15 mouse cellular contexts compared by ENCODE assay signal in genomic region chr17:87791517-87792098, GRCm38 (mm10). TPM values are rescaled to one million over a fixed set of nuclear protein-coding genes. Genes with fewer than 3 reads are reported as not detected.
DNase-seq lines count a peak whose midpoint lies in the region; ATAC-seq and TF ChIP-seq lines count a peak whose summit lies in the region.
"Had no signal": no experiment of that assay in that cellular context is flagged by ENCODE, and none has a peak within 500 bp of the region (broad histone marks: within the 10 kb centered on the region; RNA-seq: fewer than 3 reads in every experiment).

No protein-coding gene starts in this region.

- peak overlapping the region; percentile 13; the same call in 1 of the 2 replicates for H3K27ac ChIP-seq in cerebellum, adult 2 months (ENCODE audit: insufficient read depth, low read length)
- H3K27ac ChIP-seq: forebrain, embryonic 15.5 days had no signal

- no peak overlapping the region for H3ac ChIP-seq in C2C12 (ENCODE audit: control insufficient read depth, insufficient read length, low read depth)

- H3K79me3 ChIP-seq in C2C12 (ENCODE audit: low read depth), result no peaks in the 10 kb centered on the region

- no peak for TF ChIP-seq POLR2A in cerebellum, adult 2 months (IDR thresholded peaks at IDR 0.05; ENCODE audit: borderline replicate concordance, insufficient read depth, low read length)

- no peaks in the 10 kb centered on the region for H3K79me2 ChIP-seq in C2C12 (ENCODE audit: control insufficient read depth, insufficient read depth)

- peak; percentile 58 to 64 for DNase-seq in cerebellum, adult 2 months
- peak; percentile 31 to 56 for DNase-seq in left cerebral cortex, adult 18-20 months (ENCODE audit: low spot score in 2 of 2)
- DNase-seq in left cerebral cortex, postnatal 4 days, result no peak
- DNase-seq in cerebellum, postnatal 25 days, result peak; percentile 31 to 65
- no peak for DNase-seq in adrenal gland, adult 18-20 months (ENCODE audit: low spot score in 2 of 2)
- DNase-seq in layer of hippocampus, postnatal 25 days (ENCODE audit: extremely low spot score in 1 of 2, low spot score in 1 of 2), result no peak
- DNase-seq: gastrocnemius, postnatal 25 days had no signal

- H3K36me3 ChIP-seq in C2C12 (ENCODE audit: control insufficient read depth, insufficient read depth), result no peaks in the 10 kb centered on the region
- H3K36me3 ChIP-seq: forebrain, embryonic 15.5 days had no signal

- H3K27me3 ChIP-seq in cerebellum, adult 2 months (ENCODE audit: control insufficient read depth, insufficient read depth, low read length), result no peaks in the 10 kb centered on the region
- H3K27me3 ChIP-seq in C2C12 (ENCODE audit: control insufficient read depth, insufficient read depth, insufficient read length), result peaks cover 2% of the 10 kb centered on the region

- 19% methylated on average over 7 of the region's 7 CpGs for WGBS in cerebellum, adult 2 months

- ATAC-seq in cerebellum, adult (ENCODE audit: insufficient number of reproducible peaks, low FRiP score, low TSS enrichment), result no peak
- ATAC-seq: forebrain, embryonic 15.5 days; inflammation-experienced regulatory T-cells, adult 6 months had no signal

- no peak for TF ChIP-seq CTCF in cerebellum, adult 2 months (IDR thresholded peaks at IDR 0.05; ENCODE audit: borderline replicate concordance, insufficient read depth, low read depth, low read length)
- no peak for TF ChIP-seq CTCF in C2C12 (IDR thresholded peaks at IDR 0.05; ENCODE audit: control insufficient read depth, insufficient read depth, insufficient read length)

- intact Hi-C loops in left cerebral cortex, postnatal 4 days (cut with DNase I), result loop anchor here (10.0 kb wide), 1 partner anchor 107 kb away; no protein-coding TSS in a partner anchor

- H3K4me1 ChIP-seq in cerebellum, adult 2 months (ENCODE audit: control insufficient read depth, insufficient read depth, low read length), result peaks cover 34% of the 10 kb centered on the region

- H3K4me3 ChIP-seq in cerebellum, adult 2 months (replicated peaks; ENCODE audit: insufficient read depth, low read depth, low read length), result peak overlapping the region; percentile 32
- H3K4me3 ChIP-seq in C2C12 (ENCODE audit: insufficient read depth, poor library complexity, severe bottlenecking), result no peak overlapping the region
- H3K4me3 ChIP-seq: forebrain, embryonic 15.5 days had no signal

TF ChIP-seq in C2C12, 6 proteins besides CTCF, POLR2A, EP300 and RAD21:
- peak; percentile 39 for TF ChIP-seq MYOD1 (IDR thresholded peaks at IDR 0.05; ENCODE audit: control insufficient read depth, insufficient read length, low read depth)
- TF ChIP-seq MYOG (IDR thresholded peaks at IDR 0.05; ENCODE audit: control insufficient read depth, extremely low read depth, insufficient read length), result no peak
- TF ChIP-seq CEBPB (IDR thresholded peaks at IDR 0.05; ENCODE audit: low read depth), result no peak
- TF ChIP-seq FOSL1 (IDR thresholded peaks at IDR 0.05; ENCODE audit: insufficient read depth, low read length, poor library complexity, severe bottlenecking), result no peak
- TF ChIP-seq MAX (IDR thresholded peaks at IDR 0.05), result no peak
- no peak for TF ChIP-seq USF1 (IDR thresholded peaks at IDR 0.05; ENCODE audit: low read depth)

RNA-seq across cellular contexts. Expression of gene Kcnk12, which starts 6.2 kb away (rescaled TPM):
- 43.2 and 50.4 TPM in 2 replicates for polyA plus RNA-seq in cerebellum, adult 2 months (2012; rRNA removed)
- 10 to 100 TPM; 30.1 to 33.8 TPM for total RNA-seq in left cerebral cortex, adult 18-20 months (2021)
- 10 to 100 TPM; 15.4 to 16.6 TPM for total RNA-seq in left cerebral cortex, postnatal 4 days (2021)
- 0.30 TPM for polyA plus RNA-seq in C2C12 (2012; fragmentation: generic; extraction: Trizol)
- under 1 TPM in 1 of 2 experiments, not detected in 1; 0.27 TPM for total RNA-seq in adrenal gland, adult 18-20 months (2021)
- total RNA-seq in layer of hippocampus, postnatal 25 days (2021), result 10 to 100 TPM; 23.4 to 25.7 TPM
- total RNA-seq: gastrocnemius, postnatal 25 days; heart, postnatal 14 days; liver, adult 2 months; neutrophil, adult 5-6 weeks had no signal
- polyA plus RNA-seq: inflammation-experienced regulatory T-cells, adult 6 months; stomach, embryonic 14.5 days had no signal

Comparison
In these comparisons a context has a peak if more than half of its experiments do, and no peak if none do; other contexts are left out.
1. DNase-seq: peak in cerebellum, adult 2 months (2 of 2), left cerebral cortex, adult 18-20 months (2 of 2) and cerebellum, postnatal 25 days (2 of 2); none in left cerebral cortex, postnatal 4 days (single experiment), adrenal gland, adult 18-20 months (0 of 2) and layer of hippocampus, postnatal 25 days (0 of 2).
2. RNA of gene Kcnk12, which starts 6.2 kb away (total RNA-seq): 30.1 to 33.8 TPM in left cerebral cortex, adult 18-20 months, 23.4 to 25.7 TPM in layer of hippocampus, postnatal 25 days and 15.4 to 16.6 TPM in left cerebral cortex, postnatal 4 days; 0.27 TPM in adrenal gland, adult 18-20 months; every median in the first group is over 10 times any median in the second.